Mouse (Mus musculus) right cerebral cortex, postnatal 14 days (tissue): ENCODE data around the gene Iqgap2.
A peak's percentile ranks its signal among the peaks of the same experiment; 100 is the strongest.

Experiments used
- DNase-seq: peaks from one replicate; pipeline ENCODE4 v3.0.0; 2022

Iqgap2 gene

GRCm38 (mm10) chr13:95882001-95882400, 9.7 kb downstream of the Iqgap2 start:
- no peak for DNase-seq

GRCm38 (mm10) chr13:95881427-95881826, 10.3 kb downstream of the Iqgap2 start:
- no peak for DNase-seq

GRCm38 (mm10) chr13:95880633-95881032, 11.1 kb downstream of the Iqgap2 start:
- DNase-seq: no peak

- DNase-seq: no peak
Observed at GRCm38 (mm10) chr13:95871993-95872392, 19.7 kb downstream of the Iqgap2 start.

- no peak for DNase-seq
Observed at GRCm38 (mm10) chr13:95870626-95871025, 21.1 kb downstream of the Iqgap2 start.

GRCm38 (mm10) chr13:95868896-95869540, 22.7 kb downstream of the Iqgap2 start:
- no peak for DNase-seq

- no peak for DNase-seq
Observed at GRCm38 (mm10) chr13:95862201-95862600, 29.5 kb downstream of the Iqgap2 start.

- no peak for DNase-seq
Observed at GRCm38 (mm10) chr13:95859271-95859670, 32.5 kb downstream of the Iqgap2 start.

GRCm38 (mm10) chr13:95858866-95859265, 32.9 kb downstream of the Iqgap2 start:
- DNase-seq: no peak

GRCm38 (mm10) chr13:95855537-95855936, 36.2 kb downstream of the Iqgap2 start:
- no peak for DNase-seq

GRCm38 (mm10) chr13:95851611-95852010, 40.1 kb downstream of the Iqgap2 start:
- DNase-seq: no peak

GRCm38 (mm10) chr13:95850451-95850850, 41.3 kb downstream of the Iqgap2 start:
- no peak for DNase-seq

GRCm38 (mm10) chr13:95849501-95850007, 42.2 kb downstream of the Iqgap2 start:
- DNase-seq: peak; percentile 16

- no peak for DNase-seq
Observed at GRCm38 (mm10) chr13:95846364-95846763, 45.4 kb downstream of the Iqgap2 start.

GRCm38 (mm10) chr13:95844950-95845349, 46.8 kb downstream of the Iqgap2 start:
- no peak for DNase-seq

GRCm38 (mm10) chr13:95843411-95844026, 48.2 kb downstream of the Iqgap2 start:
- no peak for DNase-seq

- DNase-seq: no peak
Observed at GRCm38 (mm10) chr13:95842803-95843202, 48.9 kb downstream of the Iqgap2 start.

- DNase-seq: no peak
Observed at GRCm38 (mm10) chr13:95841946-95842345, 49.8 kb downstream of the Iqgap2 start.

GRCm38 (mm10) chr13:95836944-95837343, 54.8 kb downstream of the Iqgap2 start:
- no peak for DNase-seq

GRCm38 (mm10) chr13:95833473-95833872, 58.2 kb downstream of the Iqgap2 start:
- DNase-seq: no peak

- no peak for DNase-seq
Observed at GRCm38 (mm10) chr13:95832712-95833111, 59.0 kb downstream of the Iqgap2 start.

- DNase-seq: no peak
Observed at GRCm38 (mm10) chr13:95831760-95832159, 60.0 kb downstream of the Iqgap2 start.

- DNase-seq: no peak
Observed at GRCm38 (mm10) chr13:95829431-95830171, 62.1 kb downstream of the Iqgap2 start.

GRCm38 (mm10) chr13:95828616-95829015, 63.1 kb downstream of the Iqgap2 start:
- no peak for DNase-seq
